Mouse (Mus musculus) spleen, postnatal 36 days (tissue): ENCODE results near the gene Tie1.

Source experiments
- DNase-seq, 2 experiments: peaks; one replicate each; pipeline ENCODE4 v3.0.0; 2022; ENCODE audit warnings: low spot score in 2 of 2, mixed read lengths in 1 of 2

Gene Tie1

GRCm38 (mm10) chr4:118476773-118477530 lies 12.9 kb downstream of the Tie1 start:
- no peak for DNase-seq

- no peak for DNase-seq
Measured at GRCm38 (mm10) chr4:118472687-118473086, 17.2 kb downstream of the Tie1 start.

- DNase-seq: no peak
Measured at GRCm38 (mm10) chr4:118471281-118471680, 18.6 kb downstream of the Tie1 start.

GRCm38 (mm10) chr4:118465697-118466163 lies 24.1 kb downstream of the Tie1 start:
- no peak for DNase-seq

- no peak for DNase-seq
Measured at GRCm38 (mm10) chr4:118464956-118465355, 24.9 kb downstream of the Tie1 start.

GRCm38 (mm10) chr4:118457345-118457975 lies 32.4 kb downstream of the Tie1 start, which contains the start of gene Mpl:
TSS of gene Mpl (minus strand) at chr4:118457513.
- no peak for DNase-seq

- no peak for DNase-seq
Measured at GRCm38 (mm10) chr4:118446415-118447153, 43.3 kb downstream of the Tie1 start.

GRCm38 (mm10) chr4:118445781-118446414 lies 44.0 kb downstream of the Tie1 start:
- DNase-seq: no peak

GRCm38 (mm10) chr4:118445088-118445487 lies 44.8 kb downstream of the Tie1 start:
- DNase-seq: no peak

GRCm38 (mm10) chr4:118437829-118438253 lies 52.0 kb downstream of the Tie1 start:
- DNase-seq: peak; percentile 29 to 30

- DNase-seq: peak; percentile 90 to 92
Measured at GRCm38 (mm10) chr4:118436820-118437603, 52.8 kb downstream of the Tie1 start, which contains the start of gene Cdc20. TSS of gene Cdc20 (minus strand) at chr4:118437352.

GRCm38 (mm10) chr4:118432332-118432731 lies 57.5 kb downstream of the Tie1 start:
- no peak for DNase-seq

GRCm38 (mm10) chr4:118429215-118429895 lies 60.5 kb downstream of the Tie1 start:
- peak in 1 of 2 experiments; percentile 19 for DNase-seq

- DNase-seq: peak; percentile 14 to 33
Measured at GRCm38 (mm10) chr4:118428531-118429214, 61.2 kb downstream of the Tie1 start.

- DNase-seq: peak; percentile 91 to 93
Measured at GRCm38 (mm10) chr4:118427768-118428451, 62.0 kb downstream of the Tie1 start, which contains the start of gene Elovl1. TSS of gene Elovl1 (plus strand) at chr4:118428093.

- no peak for DNase-seq
Measured at GRCm38 (mm10) chr4:118427415-118427767, 62.5 kb downstream of the Tie1 start.

GRCm38 (mm10) chr4:118425374-118425773 lies 64.5 kb downstream of the Tie1 start:
- DNase-seq: no peak

- peak in 1 of 2 experiments; percentile 34 for DNase-seq
Measured at GRCm38 (mm10) chr4:118424541-118425160, 65.2 kb downstream of the Tie1 start.

GRCm38 (mm10) chr4:118421384-118421783 lies 68.5 kb downstream of the Tie1 start:
- DNase-seq: no peak
